1 mouse cellular context compared by ENCODE assay signal in the genomic region with DNA sequence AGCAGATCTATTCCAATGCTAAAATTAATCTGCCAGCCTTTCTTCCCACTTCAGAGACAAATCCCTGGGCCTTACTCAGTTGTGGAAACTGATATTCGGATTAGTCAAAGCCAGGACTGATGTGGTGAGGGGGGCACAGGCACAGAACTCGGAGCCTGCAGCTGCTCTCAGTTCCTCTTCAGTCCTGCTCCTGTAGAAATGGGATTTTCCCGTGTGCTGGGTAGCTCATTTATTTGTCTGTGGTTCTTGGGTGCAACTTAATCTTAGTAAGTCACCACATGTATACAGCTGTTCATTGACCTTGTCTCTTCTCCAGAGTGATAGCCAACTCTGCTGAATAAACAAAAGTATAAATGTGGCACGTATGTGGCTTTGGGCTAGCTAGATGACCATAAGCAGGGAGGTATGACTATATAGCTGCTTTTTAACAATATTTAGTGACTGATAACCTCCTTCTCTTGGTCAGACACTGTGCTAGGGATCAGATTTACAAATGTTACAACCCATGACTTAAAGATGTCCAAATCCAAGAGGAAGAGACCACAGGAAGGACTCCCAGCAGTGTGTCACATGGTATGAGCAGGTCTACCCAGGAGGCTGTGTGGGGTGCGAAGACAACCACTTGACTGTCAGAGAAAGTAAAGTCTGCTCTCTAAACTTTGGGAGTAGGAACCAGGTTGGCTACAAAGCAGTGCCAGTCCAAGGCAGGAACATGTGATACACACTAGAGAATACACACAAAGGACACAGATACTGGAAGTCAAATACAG.
TF ChIP-seq lines count a peak whose summit lies in the region.

No protein-coding gene starts in this region.

TF ChIP-seq in CH12.LX, 34 proteins besides CTCF, POLR2A, EP300 and RAD21 (continued from another document):
- TF ChIP-seq BHLHE40 (IDR thresholded peaks at IDR 0.05; ENCODE audit: low read depth, low read length) (peak; percentile 82), POLR2AphosphoS2 (IDR thresholded peaks at IDR 0.05; ENCODE audit: low read depth, low read length) (no peak), MAFK (IDR thresholded peaks at IDR 0.05; ENCODE audit: insufficient replicate concordance, low read length) (peak; percentile 68; the same call in 1 of the 2 replicates), TCF12 (IDR thresholded peaks at IDR 0.05; ENCODE audit: low read depth, low read length) (peak; percentile 97), MXI1 (IDR thresholded peaks at IDR 0.05; ENCODE audit: low read depth, low read length) (0 out of 2 replicates have a peak, but pooled peaks have one; percentile 68), ZMIZ1 (IDR thresholded peaks at IDR 0.05; ENCODE audit: low read depth, low read length) (peak; percentile 87), UBTF (IDR thresholded peaks at IDR 0.05; ENCODE audit: low read depth, low read length) (0 out of 2 replicates have a peak, but pooled peaks have one; percentile 63), MAX (IDR thresholded peaks at IDR 0.05; ENCODE audit: low read length) (no peak; the same call in 1 of the 2 replicates), CHD1 (IDR thresholded peaks at IDR 0.05; ENCODE audit: low read depth, low read length) (0 out of 2 replicates have a peak, but pooled peaks have one; percentile 67), GABPA (IDR thresholded peaks at IDR 0.05; ENCODE audit: insufficient replicate concordance, low read depth, low read length) (no peak), ZKSCAN1 (IDR thresholded peaks at IDR 0.05; ENCODE audit: borderline replicate concordance, low read depth, low read length) (no peak), MAZ (IDR thresholded peaks at IDR 0.05; ENCODE audit: low read depth, low read length) (peak; percentile 94)
